Mouse (Mus musculus) cortical plate, adult 2 months (tissue): ENCODE data around the gene Cdh22.

ENCODE experiments used
- CTCF ChIP-seq: fragments of 200-500 bp; IDR thresholded peaks from 2 replicates; pipeline ENCODE4 v1.5.1; 2011; ENCODE audit warnings: mild to moderate bottlenecking, control low read depth, low read length; ENCODE audit not compliant: insufficient read depth; ENCODE audit errors: extremely low read depth
- POLR2A ChIP-seq: fragments of 200-500 bp; IDR thresholded peaks from 2 replicates; pipeline ENCODE4 v1.6.1; 2011; ENCODE audit warnings: mild to moderate bottlenecking, low read length, control low read depth; ENCODE audit not compliant: insufficient read depth; ENCODE audit errors: extremely low read depth

DNA sequence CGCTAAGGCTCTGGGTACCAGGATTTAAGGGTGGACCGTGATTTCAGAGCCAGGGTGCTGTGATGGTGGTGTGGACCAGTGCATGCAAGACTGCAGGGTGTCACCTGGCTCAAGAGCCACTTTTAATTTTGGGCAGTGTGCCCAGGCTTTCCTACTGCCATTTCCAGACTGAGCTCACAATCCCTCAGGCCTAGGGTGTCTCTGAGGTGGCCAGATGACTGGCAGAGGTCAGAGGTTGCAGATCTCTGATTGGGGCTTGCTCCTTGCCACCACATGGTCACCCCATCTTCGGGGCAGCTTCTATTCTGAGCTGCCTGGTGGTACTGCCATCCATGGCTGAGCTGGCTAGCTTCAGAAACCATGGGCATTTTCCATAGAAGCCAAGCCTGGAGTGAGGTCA, 135.8 kb downstream of the Cdh22 start:
- TF ChIP-seq CTCF (no peak), POLR2A (no peak)
